Mouse (Mus musculus) CD4-positive, CD25-positive, alpha-beta regulatory T cell, adult 2 months (primary cell): ENCODE results near the gene Sgcd.

ENCODE experiments used
- DNase-seq: peaks from one replicate; pipeline ENCODE4 v3.0.0-alpha.2; 2012; ENCODE audit warnings: low read depth, low spot score

Gene Sgcd

GRCm38 (mm10) chr11:47294741-47295140 lies 694.0 kb downstream of the Sgcd start:
- DNase-seq: no peak

GRCm38 (mm10) chr11:47276586-47276985 lies 712.2 kb downstream of the Sgcd start:
- DNase-seq: no peak

- DNase-seq: no peak
These were observed 720.2 kb downstream of the Sgcd start for GRCm38 (mm10) chr11:47268556-47268955.

DNA sequence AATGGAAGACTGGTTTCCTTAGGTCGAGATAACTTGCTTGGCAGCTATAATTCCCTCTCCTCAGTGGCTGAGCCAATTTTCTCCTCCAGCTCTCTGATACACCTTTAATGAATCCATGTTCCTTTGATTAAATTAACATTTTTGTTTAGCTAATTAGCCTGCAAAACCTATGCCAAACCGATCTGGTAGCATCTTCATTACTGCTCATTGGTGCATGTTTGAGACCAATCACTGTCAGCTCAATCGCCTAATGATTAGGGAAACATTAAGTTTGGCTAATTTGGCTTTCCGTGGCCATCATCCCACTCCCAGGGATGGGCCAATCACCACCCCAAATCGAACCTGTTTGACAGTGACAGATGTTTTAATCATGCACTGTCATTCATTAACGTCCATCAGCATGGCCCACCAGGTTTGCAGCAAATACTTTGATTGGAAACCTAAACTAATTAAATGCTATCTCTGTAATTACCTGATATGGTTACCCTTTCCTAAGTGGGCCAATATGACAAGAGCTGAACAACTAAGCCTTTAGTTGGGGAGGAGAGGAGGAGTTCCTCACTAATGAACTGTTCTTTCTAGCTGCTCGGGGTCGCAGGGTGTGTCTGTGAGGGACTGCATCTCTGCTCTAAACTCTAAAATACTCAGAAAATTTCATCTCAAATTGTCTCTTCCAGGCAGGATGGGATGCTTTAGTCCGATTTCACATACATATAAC lies 724.3 kb downstream of the Sgcd start:
- no peak for DNase-seq

DNA sequence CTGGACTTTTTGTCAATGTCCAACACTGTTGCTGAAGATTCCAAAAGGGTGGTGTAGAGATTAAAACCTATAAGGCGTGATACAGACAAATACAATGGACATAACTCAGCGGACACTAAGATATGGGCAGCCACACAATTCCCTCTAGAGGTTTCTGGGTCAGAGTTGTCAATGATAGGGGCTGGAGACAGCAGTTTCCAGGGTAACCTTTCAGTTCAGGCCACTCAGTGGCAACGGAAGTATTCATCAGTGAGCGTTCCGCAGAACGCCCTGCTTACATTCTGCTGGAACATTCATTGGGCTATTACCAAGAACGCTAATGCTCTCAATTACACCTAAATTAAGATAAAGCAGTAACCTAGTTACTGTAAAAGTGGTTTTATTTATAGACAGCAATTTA lies 738.5 kb downstream of the Sgcd start:
- DNase-seq: no peak

GRCm38 (mm10) chr11:47248345-47248893 lies 740.4 kb downstream of the Sgcd start:
- no peak for DNase-seq

DNA sequence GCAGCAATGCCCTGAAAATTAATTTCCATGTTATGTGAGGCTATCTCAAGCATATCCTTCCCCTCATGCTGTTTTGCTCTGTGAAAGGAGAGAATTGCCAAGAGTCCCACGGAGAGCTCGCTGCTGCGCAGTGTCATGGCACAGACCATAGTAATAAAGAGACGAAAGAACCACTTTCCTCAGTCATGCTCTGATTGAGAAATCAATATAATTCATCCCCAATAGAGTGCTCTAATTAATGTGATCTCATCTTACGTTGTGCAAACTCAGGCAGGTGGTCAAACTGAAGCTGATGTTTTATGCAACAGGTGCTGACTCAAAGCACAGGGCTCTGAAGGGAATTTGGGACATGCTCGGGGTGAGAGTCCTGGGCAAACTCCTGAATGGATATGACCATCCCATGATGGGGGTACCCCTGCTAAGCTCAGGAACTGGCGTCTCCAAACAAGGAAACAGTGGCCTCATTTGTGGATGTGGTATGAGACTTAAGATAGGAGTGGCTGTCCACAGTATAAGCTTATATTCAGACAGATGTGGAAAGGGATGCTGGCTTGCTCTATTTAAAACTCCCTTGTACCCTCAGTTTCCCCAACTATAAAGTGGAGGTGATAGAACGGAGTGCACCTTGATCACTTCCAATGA lies 740.9 kb downstream of the Sgcd start:
- no peak for DNase-seq

GRCm38 (mm10) chr11:47242401-47242800 lies 746.4 kb downstream of the Sgcd start:
- DNase-seq: no peak

DNA sequence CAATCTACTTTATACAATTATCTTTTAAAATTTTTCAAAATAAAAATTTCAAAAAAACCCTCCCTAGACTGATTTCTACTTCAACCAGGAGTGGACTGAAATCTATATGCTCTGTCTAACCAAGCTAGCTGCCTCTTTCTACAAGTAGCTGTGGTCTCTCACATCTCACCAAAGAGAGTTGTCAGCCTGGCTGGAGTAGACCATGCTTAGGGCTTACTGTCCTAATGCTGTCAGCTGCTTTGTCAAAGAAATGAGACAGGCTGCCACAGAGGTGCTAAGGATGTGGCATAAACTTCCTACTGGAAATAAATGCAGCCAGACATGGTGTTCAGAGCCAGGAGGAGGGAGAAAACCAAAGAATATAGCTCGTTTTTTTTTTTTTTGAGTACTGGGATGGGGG lies 760.5 kb downstream of the Sgcd start:
- DNase-seq: no peak

GRCm38 (mm10) chr11:47224148-47224547 lies 764.6 kb downstream of the Sgcd start:
- DNase-seq: no peak

- DNase-seq: no peak
These were observed 777.2 kb downstream of the Sgcd start for GRCm38 (mm10) chr11:47211531-47211930.

DNA sequence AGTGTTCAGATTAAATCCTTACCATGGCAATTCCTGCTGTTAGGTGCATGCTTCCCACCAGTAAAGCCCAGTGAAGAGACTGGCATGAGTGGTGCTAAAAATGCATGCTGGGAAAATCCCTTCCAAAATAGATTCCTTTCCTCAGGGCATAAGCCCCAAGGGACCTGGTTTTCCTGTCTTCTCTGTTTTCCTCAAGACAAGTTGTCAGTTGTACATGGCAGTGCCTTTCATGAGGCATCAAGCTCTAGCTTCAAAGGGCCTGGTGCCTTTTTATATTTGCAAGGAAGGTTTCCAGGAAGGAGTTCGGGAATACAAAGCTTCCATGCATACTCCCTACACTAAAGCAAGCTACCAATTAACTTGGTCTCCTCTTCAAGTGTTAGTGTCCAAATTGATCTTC lies 782.3 kb downstream of the Sgcd start:
- no peak for DNase-seq

GRCm38 (mm10) chr11:47199106-47199505 lies 789.7 kb downstream of the Sgcd start:
- no peak for DNase-seq

DNA sequence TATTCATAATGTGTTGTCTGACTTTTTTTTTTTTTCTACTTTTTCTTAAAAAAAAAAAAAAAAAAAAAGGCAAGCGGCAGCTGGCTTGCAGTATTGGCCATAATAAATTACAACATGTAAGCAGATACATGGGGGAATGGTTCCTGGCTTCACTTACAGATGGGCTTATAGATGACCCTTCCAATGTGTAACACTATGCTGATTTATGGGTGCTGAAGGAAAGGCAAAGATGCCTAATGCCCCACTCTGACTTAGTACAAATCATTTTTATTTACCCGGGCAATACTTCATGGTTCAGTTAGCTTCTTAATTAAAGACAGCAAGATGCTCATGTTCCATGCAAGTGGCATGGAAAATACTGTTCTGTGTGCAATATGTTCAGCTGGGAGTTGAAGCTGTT lies 800.2 kb downstream of the Sgcd start:
- DNase-seq: no peak

DNA sequence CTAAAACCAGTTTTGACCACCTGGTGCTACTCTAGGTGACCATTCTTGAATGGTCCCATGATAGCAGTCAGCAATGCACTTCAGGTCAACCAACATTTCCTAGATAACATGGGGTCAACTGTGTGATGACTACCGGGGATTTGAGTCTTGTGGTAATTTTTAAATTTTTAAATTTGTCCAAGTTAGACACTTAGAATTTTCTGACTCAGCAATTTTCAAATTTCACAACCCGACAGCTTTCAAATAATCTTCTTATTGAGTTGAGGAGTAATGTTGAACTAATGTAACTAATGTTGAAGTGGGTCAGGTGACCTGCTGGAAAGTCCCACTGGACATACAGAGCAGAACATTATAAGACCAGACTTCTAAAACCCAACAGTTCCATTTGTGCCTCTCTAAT lies 813.8 kb downstream of the Sgcd start:
- no peak for DNase-seq

DNA sequence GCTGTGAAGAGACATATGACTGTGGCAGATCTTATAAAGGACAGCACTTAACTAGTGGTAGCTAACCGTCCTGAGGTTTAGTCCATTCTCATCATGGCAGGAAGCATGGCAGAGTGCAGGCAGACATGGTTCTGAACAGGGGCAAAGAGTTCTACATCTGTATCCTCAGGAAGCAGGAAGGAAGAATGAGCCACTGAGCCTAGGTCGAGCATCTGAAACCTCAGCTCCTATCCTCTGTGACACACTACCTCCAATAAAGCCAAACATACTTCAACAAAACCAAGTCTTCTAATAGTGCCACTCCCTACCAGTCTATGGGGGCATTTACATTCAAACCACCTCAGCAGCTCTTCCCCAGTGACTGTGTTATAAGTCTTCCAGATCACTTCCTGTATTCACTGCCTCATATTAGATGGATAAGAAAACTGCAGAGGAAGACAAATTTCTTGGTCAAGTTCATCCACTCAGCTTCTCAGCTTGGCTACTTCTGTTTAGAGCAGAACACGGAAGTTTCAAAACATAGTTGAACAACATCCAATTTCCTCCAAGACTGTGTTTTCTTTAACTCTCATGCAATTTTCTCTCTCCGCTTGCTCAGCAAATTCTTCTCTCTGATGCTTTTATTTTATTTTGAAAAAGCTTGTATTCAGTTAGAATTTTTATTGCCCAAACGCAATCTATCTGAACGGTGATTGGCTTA lies 817.7 kb downstream of the Sgcd start:
- no peak for DNase-seq

- DNase-seq: no peak
These were observed 821.4 kb downstream of the Sgcd start for GRCm38 (mm10) chr11:47167376-47167775.

GRCm38 (mm10) chr11:47158089-47158488 lies 830.7 kb downstream of the Sgcd start:
- no peak for DNase-seq

GRCm38 (mm10) chr11:47156730-47157693 lies 831.8 kb downstream of the Sgcd start:
- no peak for DNase-seq

DNA sequence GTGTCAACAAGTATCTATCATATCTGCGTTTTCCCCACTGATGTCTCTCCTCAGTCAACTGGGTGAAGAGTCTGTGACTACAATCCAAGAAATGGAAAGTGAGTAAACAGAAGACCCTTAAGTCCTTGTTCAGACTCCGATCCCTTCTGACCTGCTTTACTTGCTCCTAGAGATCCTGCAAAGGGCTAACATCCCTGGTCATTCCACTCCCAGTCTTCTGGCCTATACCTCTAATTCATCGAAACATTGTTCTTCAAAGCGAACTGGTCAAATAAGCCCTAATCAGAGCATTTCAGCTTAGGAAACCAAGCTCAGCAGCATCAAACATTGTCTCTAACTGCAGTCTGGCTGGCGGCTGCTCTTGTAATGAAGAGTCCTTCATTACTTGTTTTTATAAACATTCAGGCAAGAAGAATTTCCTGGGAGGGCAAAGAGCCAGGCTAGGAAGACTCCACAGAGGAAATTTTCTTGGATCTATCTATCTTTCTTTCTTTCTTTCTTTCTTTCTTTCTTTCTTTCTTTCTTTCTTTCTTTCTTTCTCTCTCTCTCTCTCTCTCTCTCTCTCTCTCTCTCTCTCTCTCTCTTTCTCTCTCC lies 833.8 kb downstream of the Sgcd start:
- DNase-seq: no peak

DNA sequence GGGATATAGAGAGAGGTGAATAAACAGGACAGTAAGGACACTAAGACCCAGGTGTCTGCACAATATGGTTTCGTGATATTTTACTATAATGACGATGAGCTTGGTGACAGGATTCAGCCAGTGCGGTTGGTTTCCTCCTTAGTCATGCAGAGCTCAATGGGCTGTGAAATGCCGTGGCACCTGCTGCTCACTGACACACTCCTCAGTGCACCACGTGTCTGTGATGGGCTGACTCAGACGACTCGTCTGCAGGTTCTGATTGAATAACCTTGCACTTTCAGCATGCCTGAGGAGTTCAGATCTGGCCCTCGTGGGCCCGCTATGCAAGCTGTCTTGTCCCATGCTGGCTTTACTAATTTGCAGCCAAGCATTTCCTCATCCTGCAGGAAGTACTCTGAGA lies 839.2 kb downstream of the Sgcd start:
- DNase-seq: no peak
